Mouse (Mus musculus): ENCODE results near the gene Tmem220.

GRCm38 (mm10) chr11:67072615-67073130 is 47.7 kb downstream of the Tmem220 start:
- TF ChIP-seq CTCF (IDR thresholded peaks at IDR 0.05; ENCODE audit: control insufficient read depth, insufficient read depth, low read length) (no peak), POLR2A (IDR thresholded peaks at IDR 0.05; ENCODE audit: borderline replicate concordance, control insufficient read depth, low read depth, low read length) (no peak)

All from bone marrow, adult 2 months (tissue).